ENCODE assay signal across 12 mouse cellular contexts in genomic region chr19:54041029-54041367, GRCm38 (mm10). TPM values are rescaled to one million over a fixed set of nuclear protein-coding genes. Genes with fewer than 3 reads are reported as not detected.
DNase-seq lines count a peak whose midpoint lies in the region; ATAC-seq lines count a peak whose summit lies in the region.
"Had no signal": no experiment of that assay in that cellular context is flagged by ENCODE, and none has a peak within 500 bp of the region (broad histone marks: within the 10 kb centered on the region; RNA-seq: fewer than 3 reads in every experiment).

No protein-coding gene starts in this region.

- ATAC-seq in hindbrain, embryonic 11.5 days (ENCODE audit: low FRiP score), result no peak
- ATAC-seq in hindbrain, embryonic 14.5 days (ENCODE audit: low FRiP score), result no peak
- ATAC-seq: forebrain, embryonic 14.5 days had no signal

- no peaks in the 10 kb centered on the region for H3K36me3 ChIP-seq in hindbrain, embryonic 11.5 days (ENCODE audit: control insufficient read depth, insufficient read depth, low read length)
- peaks cover 6% of the 10 kb centered on the region for H3K36me3 ChIP-seq in hindbrain, embryonic 14.5 days (replicated peaks; ENCODE audit: control insufficient read depth, insufficient read depth)
- peaks cover 6% of the 10 kb centered on the region for H3K36me3 ChIP-seq in megakaryocyte, embryonic 14.5 days (replicated peaks; ENCODE audit: low read length)

- WGBS in hindbrain, embryonic 11.5 days, result 43% methylated on average over 5 of the region's 5 CpGs
- WGBS in hindbrain, embryonic 14.5 days, result 41% methylated on average over 5 of the region's 5 CpGs

- H3K27ac ChIP-seq in hindbrain, embryonic 11.5 days (ENCODE audit: low read depth, low read length), result no peak overlapping the region
- no peak overlapping the region for H3K27ac ChIP-seq in hindbrain, embryonic 14.5 days
- H3K27ac ChIP-seq: liver, embryonic 15.5 days had no signal

- DNase-seq in hindbrain, embryonic 11.5 days (ENCODE audit: low spot score), result peak; percentile 11
- DNase-seq in hindbrain, embryonic 14.5 days (ENCODE audit: low spot score), result no peak
- peak; percentile 14 for DNase-seq in thymus, postnatal 4 days
- DNase-seq in thymus, postnatal 36 days, result no peak
- DNase-seq in right cerebral cortex, postnatal 14 days, result no peak
- DNase-seq in gastrocnemius, postnatal 25 days, result no peak
- DNase-seq in urinary bladder, postnatal 10 days (ENCODE audit: low spot score), result no peak
- DNase-seq: adrenal gland, postnatal 14 days; heart, adult 18-20 months had no signal

- no peaks in the 10 kb centered on the region for H3K9me3 ChIP-seq in hindbrain, embryonic 11.5 days (ENCODE audit: control insufficient read depth, low read length)
- H3K9me3 ChIP-seq in hindbrain, embryonic 14.5 days (ENCODE audit: control insufficient read depth, low read length), result no peaks in the 10 kb centered on the region
- peaks cover 3% of the 10 kb centered on the region; the same call in 1 of the 2 replicates for H3K9me3 ChIP-seq in megakaryocyte, embryonic 14.5 days
- H3K9me3 ChIP-seq: liver, embryonic 15.5 days had no signal

- peaks cover 6% of the 10 kb centered on the region for H3K27me3 ChIP-seq in hindbrain, embryonic 11.5 days (ENCODE audit: control insufficient read depth, insufficient read depth, low read length)
- peaks cover 2% of the 10 kb centered on the region; the same call in 1 of the 2 replicates for H3K27me3 ChIP-seq in hindbrain, embryonic 14.5 days (ENCODE audit: control insufficient read depth, insufficient read depth, low read length)
- peaks cover 42% of the 10 kb centered on the region for H3K27me3 ChIP-seq in megakaryocyte, embryonic 14.5 days (replicated peaks)

- H3K4me1 ChIP-seq in hindbrain, embryonic 11.5 days (replicated peaks; ENCODE audit: control insufficient read depth, insufficient read depth, low read length), result peaks cover 3% of the 10 kb centered on the region; the same call in 1 of the 2 replicates
- peaks cover 6% of the 10 kb centered on the region for H3K4me1 ChIP-seq in hindbrain, embryonic 14.5 days (replicated peaks; ENCODE audit: control insufficient read depth, insufficient read depth, low read length)
- H3K4me1 ChIP-seq in megakaryocyte, embryonic 14.5 days, result peaks cover 33% of the 10 kb centered on the region

- no peak overlapping the region for H3K9ac ChIP-seq in hindbrain, embryonic 11.5 days (ENCODE audit: low read depth, low read length)
- no peak overlapping the region for H3K9ac ChIP-seq in hindbrain, embryonic 14.5 days
- H3K9ac ChIP-seq: liver, embryonic 15.5 days had no signal

- no peak overlapping the region for H3K4me3 ChIP-seq in hindbrain, embryonic 11.5 days (ENCODE audit: low read depth, low read length)
- H3K4me3 ChIP-seq in hindbrain, embryonic 14.5 days (replicated peaks; ENCODE audit: low read length), result no peak overlapping the region
- H3K4me3 ChIP-seq in megakaryocyte, embryonic 14.5 days (replicated peaks), result peak overlapping the region; percentile 44
- H3K4me3 ChIP-seq: liver, embryonic 15.5 days had no signal

- H3K4me2 ChIP-seq in hindbrain, embryonic 11.5 days (replicated peaks; ENCODE audit: low read depth, low read length), result no peak overlapping the region
- no peak overlapping the region for H3K4me2 ChIP-seq in hindbrain, embryonic 14.5 days (replicated peaks)
- H3K4me2 ChIP-seq: liver, embryonic 15.5 days had no signal

RNA-seq across cellular contexts. Expression of gene Adra2a, which starts 3.0 kb away (rescaled TPM):
- polyA plus RNA-seq in hindbrain, embryonic 11.5 days (2014; fragmentation: Nextera tagmentation; extraction: Ambion mirVana), result 1.9 and 2.5 TPM in 2 replicates
- polyA plus RNA-seq in hindbrain, embryonic 14.5 days (2014; fragmentation: Nextera tagmentation; extraction: Ambion mirVana), result 7.5 and 9.6 TPM in 2 replicates
- polyA plus RNA-seq in megakaryocyte, embryonic 14.5 days (2012; ENCODE audit: insufficient read depth, low replicate concordance), result 4.3 TPM in 2 replicates
- total RNA-seq in gastrocnemius, postnatal 25 days (2021), result under 1 TPM; 0.49 to 0.64 TPM

Comparison
In these comparisons a context has a peak if more than half of its experiments do, and no peak if none do; other contexts are left out.
1. DNase-seq: peak in hindbrain, embryonic 11.5 days (single experiment) and thymus, postnatal 4 days (single experiment); none in hindbrain, embryonic 14.5 days (single experiment), thymus, postnatal 36 days (0 of 2), right cerebral cortex, postnatal 14 days (single experiment), gastrocnemius, postnatal 25 days (single experiment) and urinary bladder, postnatal 10 days (single experiment).